Mouse (Mus musculus) midbrain, postnatal 0 days (tissue): Measurements from ENCODE around the gene Dip2b. TPM values are rescaled to one million over a fixed set of nuclear protein-coding genes. Genes with fewer than 3 reads are reported as not detected.
A peak's percentile ranks its signal among the peaks of the same experiment; 100 is the strongest.

ENCODE experiments used
- ATAC-seq: fragments of 200-750 bp; cut with Nextera tagmentation; 2 replicates; pipeline ENCODE4 v1.8.0; 2017; ENCODE audit warnings: moderate number of reproducible peaks, mild to moderate bottlenecking, moderate TSS enrichment, moderate library complexity; ENCODE audit not compliant: low FRiP score
- DNase-seq: peaks from one replicate; pipeline ENCODE4 v3.0.0-alpha.2; 2015; ENCODE audit warnings: low spot score
- H3K27ac ChIP-seq: fragments of 300-500 bp; sonication (generic); 2 replicates; pipeline ENCODE4 v1.5.1; 2014; ENCODE audit warnings: low read depth, mild to moderate bottlenecking, low read length, mixed read lengths
- H3K27me3 ChIP-seq: fragments of 300-500 bp; sonication (generic); 2 replicates; pipeline ENCODE4 v1.6.1; 2014; ENCODE audit warnings: low read length, control low read depth, mixed read lengths; ENCODE audit not compliant: insufficient read depth
- H3K36me3 ChIP-seq: fragments of 300-500 bp; sonication (generic); 2 replicates; pipeline ENCODE4 v1.6.1; 2014; ENCODE audit warnings: low read length, control low read depth, mixed read lengths; ENCODE audit not compliant: insufficient read depth
- H3K4me1 ChIP-seq: fragments of 300-500 bp; sonication (generic); 2 replicates; pipeline ENCODE4 v1.6.1; 2014; ENCODE audit warnings: mild to moderate bottlenecking, control low read depth, antibody characterized with exemption, low read length, mixed read lengths; ENCODE audit not compliant: insufficient read depth
- H3K4me2 ChIP-seq: fragments of 300-500 bp; sonication (generic); 2 replicates; pipeline ENCODE4 v1.6.1; 2014; ENCODE audit warnings: low read depth, mild to moderate bottlenecking, low read length, mixed read lengths; ENCODE audit not compliant: poor library complexity, severe bottlenecking
- H3K4me3 ChIP-seq: fragments of 300-500 bp; sonication (generic); 2 replicates; pipeline ENCODE4 v1.5.1; 2014; ENCODE audit warnings: low read depth, mild to moderate bottlenecking, low read length, moderate library complexity
- H3K9ac ChIP-seq: fragments of 300-500 bp; sonication (generic); replicated peaks from 2 replicates; pipeline ENCODE4 v1.6.1; 2014; ENCODE audit warnings: mild to moderate bottlenecking, low read length, moderate library complexity, mixed read lengths; ENCODE audit not compliant: poor library complexity, severe bottlenecking
- H3K9me3 ChIP-seq: fragments of 300-500 bp; sonication (generic); 2 replicates; pipeline ENCODE4 v1.6.1; 2016; ENCODE audit warnings: low read length, control low read depth
- CTCF ChIP-seq: IDR thresholded peaks from 2 replicates; pipeline ENCODE4 v1.5.1; 2016; ENCODE audit warnings: antibody characterized with exemption, mild to moderate bottlenecking
- WGBS: fragments of 180-500 bp; shearing (Covaris S2); extraction: QIAGEN DNeasy Blood & Tissue Kit; methylation state at CpG from one replicate; pipeline ENCODE4 v1.1.7; 2014; 5-methylcytosine and 5-hydroxymethylcytosine counted together
- polyA plus RNA-seq: library from polyadenylated mRNA; unstranded; fragments of >200 nt; fragmentation: Nextera tagmentation; extraction: Ambion mirVana; gene quantifications from 2 replicates; pipeline ENCODE4 v1.2.1, GENCODE M21; 2015
- total RNA-seq: library from RNA; depleted of rRNA; stranded (reverse); fragments of >200 nt; gene quantifications from 2 replicates; pipeline ENCODE4 v1.2.3, GENCODE M21; 2014

Gene Dip2b
- total and polyA plus RNA-seq, 2 experiments from 2014 or later, result 10.5 to 44.8 TPM

DNA sequence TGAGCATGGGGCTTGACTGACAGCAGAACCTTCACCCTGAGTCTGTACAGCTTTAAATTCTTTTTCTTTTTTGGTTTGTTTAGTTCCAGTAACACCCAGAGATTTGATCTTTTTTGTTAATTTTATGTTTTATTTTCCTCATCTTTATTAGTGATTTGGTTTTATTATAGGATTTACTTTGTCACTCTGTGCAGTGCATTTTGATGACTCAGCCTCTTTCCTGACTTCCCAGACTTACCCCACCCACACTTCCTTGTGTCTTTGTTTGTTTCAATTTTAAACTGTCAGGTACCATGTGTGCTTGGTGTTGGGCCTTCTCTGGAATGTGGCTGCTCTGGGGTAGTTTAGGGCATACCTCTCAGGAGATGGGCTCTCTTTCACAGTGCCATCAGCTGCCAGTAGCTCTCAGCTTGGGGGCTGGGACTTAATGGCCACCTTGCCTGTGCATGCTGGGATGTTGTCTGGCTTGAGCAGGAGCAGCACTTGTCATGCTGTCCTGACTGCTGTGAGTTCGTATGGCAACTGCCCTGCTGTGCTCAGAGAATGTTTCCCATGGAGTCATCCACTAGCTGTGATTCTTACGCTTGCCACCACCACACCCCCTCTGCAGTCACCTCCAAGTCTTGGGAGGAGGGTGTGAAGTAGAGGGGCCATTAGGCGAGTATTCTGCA is 125.1 kb downstream of the Dip2b start:
- TF ChIP-seq CTCF, result no peak
- Histone ChIP-seq H3K9ac (no peak overlapping the region), H3K36me3 (peaks cover 35% of the 10 kb centered on the region), H3K27ac (no peak overlapping the region), H3K9me3 (no peaks in the 10 kb centered on the region), H3K27me3 (no peaks in the 10 kb centered on the region), H3K4me2 (no peak overlapping the region), H3K4me3 (no peak overlapping the region), H3K4me1 (no peaks in the 10 kb centered on the region)
- no peak for DNase-seq
- 80% methylated on average over 3 of the region's 3 CpGs for WGBS
- ATAC-seq, result no peak

DNA sequence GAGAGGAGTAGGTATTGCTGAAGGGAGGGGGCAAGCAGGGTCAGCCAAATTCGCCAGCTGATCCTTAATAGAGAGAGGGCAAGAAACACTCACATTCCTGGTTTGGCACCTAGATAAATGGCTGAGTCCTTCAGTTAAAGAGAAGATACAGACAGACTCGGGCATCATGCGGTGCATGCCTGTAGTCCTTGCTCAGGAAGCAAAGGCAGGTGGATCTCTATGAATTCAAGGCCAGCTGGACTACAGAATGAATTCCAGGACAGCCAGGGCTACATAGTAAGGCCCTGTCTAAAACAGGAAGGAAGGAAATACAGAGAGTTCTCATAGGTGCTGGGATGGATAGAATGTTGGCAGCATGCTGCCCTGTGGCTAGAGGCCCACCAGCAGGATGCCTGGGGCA is 128.0 kb downstream of the Dip2b start:
- peaks cover 46% of the 10 kb centered on the region for H3K36me3 ChIP-seq
- no peaks in the 10 kb centered on the region for H3K4me1 ChIP-seq
- no peak for DNase-seq
- H3K9me3 ChIP-seq, result no peaks in the 10 kb centered on the region
- no peak overlapping the region for H3K4me3 ChIP-seq
- no peak for ATAC-seq
- H3K27ac ChIP-seq, result no peak overlapping the region
- no peaks in the 10 kb centered on the region for H3K27me3 ChIP-seq
- no peak overlapping the region for H3K4me2 ChIP-seq
- no peak overlapping the region for H3K9ac ChIP-seq
- no peak for TF ChIP-seq CTCF
- 91% methylated on average over 3 of the region's 3 CpGs for WGBS

DNA sequence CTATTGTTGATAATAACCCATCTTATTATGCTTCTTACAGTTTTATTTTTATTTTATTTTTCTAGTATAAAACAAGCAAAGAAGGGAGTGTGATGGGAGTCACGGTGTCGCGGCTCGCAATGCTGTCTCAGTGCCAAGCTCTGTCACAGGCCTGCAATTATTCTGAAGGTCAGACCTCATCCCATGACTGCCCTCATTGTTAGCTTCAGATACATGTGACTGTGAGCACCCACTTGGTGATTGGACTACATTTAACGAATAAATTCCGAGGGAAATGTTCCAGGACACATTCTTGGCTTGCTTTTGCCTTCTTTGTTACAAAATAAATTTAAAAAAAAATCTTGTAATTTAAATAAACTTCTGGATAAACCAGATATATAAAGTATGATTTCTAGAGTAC is 129.3 kb downstream of the Dip2b start:
- H3K4me1 ChIP-seq, result no peaks in the 10 kb centered on the region
- H3K9ac ChIP-seq, result no peak overlapping the region
- no peak overlapping the region for H3K4me3 ChIP-seq
- WGBS, result 74% methylated on average over 6 of the region's 6 CpGs
- peaks cover 49% of the 10 kb centered on the region for H3K36me3 ChIP-seq
- no peak overlapping the region for H3K4me2 ChIP-seq
- no peak overlapping the region for H3K27ac ChIP-seq
- no peak for TF ChIP-seq CTCF
- DNase-seq, result peak; percentile 51
- no peaks in the 10 kb centered on the region for H3K9me3 ChIP-seq
- H3K27me3 ChIP-seq, result no peaks in the 10 kb centered on the region
- no peak for ATAC-seq

DNA sequence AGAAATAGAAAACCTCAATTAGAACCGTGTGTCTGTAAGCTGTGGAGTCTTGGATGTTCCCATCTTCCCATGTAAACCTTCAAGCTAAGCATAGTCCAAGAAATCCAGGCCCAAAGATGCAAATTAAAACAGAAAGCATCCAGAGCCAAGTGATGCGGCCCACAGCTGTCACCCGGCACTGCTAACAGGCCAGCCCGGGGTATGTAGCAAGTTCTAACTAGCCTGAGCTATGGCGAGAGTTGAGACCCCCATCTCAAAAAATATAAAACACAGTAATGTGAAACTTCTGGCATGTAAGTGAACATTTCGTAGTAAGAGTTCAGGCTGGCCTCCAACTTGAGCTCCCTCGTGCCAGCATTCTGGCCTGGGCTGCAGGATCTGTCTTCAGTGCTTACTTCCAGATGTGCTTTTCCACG is 129.7 kb downstream of the Dip2b start:
- H3K4me1 ChIP-seq, result no peaks in the 10 kb centered on the region
- H3K4me2 ChIP-seq, result no peak overlapping the region
- H3K9me3 ChIP-seq, result no peaks in the 10 kb centered on the region
- H3K27ac ChIP-seq, result no peak overlapping the region
- DNase-seq (no peak), ATAC-seq (no peak)
- no peak overlapping the region for H3K9ac ChIP-seq
- H3K4me3 ChIP-seq, result no peak overlapping the region
- no peaks in the 10 kb centered on the region for H3K27me3 ChIP-seq
- TF ChIP-seq CTCF, result no peak
- H3K36me3 ChIP-seq, result peaks cover 53% of the 10 kb centered on the region
- WGBS, result 89% methylated on average over 8 of the region's 8 CpGs

DNA sequence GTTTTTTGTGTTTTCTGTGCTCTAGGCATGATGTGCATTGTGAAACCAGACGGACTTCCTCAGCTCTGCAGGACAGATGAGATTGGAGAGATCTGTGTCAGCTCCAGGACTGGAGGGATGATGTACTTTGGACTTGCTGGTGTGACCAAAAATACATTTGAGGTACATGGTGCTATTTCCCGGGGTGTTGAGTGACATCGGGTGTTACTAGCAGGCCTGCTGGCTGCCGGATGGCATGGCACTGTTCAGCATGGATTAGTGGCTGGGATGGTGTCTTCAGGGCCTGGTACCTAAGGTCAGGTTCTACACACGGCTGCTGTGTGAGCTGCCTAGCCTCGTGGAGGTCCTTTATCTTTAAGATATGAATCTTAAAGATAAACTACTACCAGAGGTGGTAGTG is 136.7 kb downstream of the Dip2b start:
- DNase-seq, result no peak
- H3K9me3 ChIP-seq, result no peaks in the 10 kb centered on the region
- ATAC-seq, result no peak
- H3K27me3 ChIP-seq, result no peaks in the 10 kb centered on the region
- 89% methylated on average over 6 of the region's 6 CpGs for WGBS
- H3K9ac ChIP-seq, result no peak overlapping the region
- no peak overlapping the region for H3K27ac ChIP-seq
- TF ChIP-seq CTCF, result no peak
- no peak overlapping the region for H3K4me3 ChIP-seq
- no peaks in the 10 kb centered on the region for H3K4me1 ChIP-seq
- H3K36me3 ChIP-seq, result peaks cover 74% of the 10 kb centered on the region
- no peak overlapping the region for H3K4me2 ChIP-seq

DNA sequence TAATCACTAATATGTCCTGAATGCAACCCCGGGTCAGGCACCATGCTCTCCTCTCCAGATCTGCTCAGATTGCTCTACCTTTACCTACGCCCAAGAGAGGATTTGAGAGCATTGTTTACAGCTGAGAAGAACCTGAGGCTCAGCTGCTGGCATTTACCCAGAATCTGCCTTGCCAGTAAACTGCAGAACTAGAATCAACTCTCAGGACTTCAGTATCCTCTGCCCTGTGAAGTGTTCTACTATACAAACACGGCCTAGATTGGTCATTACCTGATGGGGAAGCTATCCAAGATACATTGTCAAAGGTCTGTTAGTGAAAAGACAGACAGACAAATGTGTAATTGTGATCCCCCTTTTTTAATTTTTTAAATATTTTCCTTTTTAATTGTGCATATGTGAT is 138.7 kb downstream of the Dip2b start:
- WGBS, result 97% methylated on average over 3 of the region's 3 CpGs
- Histone ChIP-seq H3K4me2 (no peak overlapping the region), H3K27me3 (no peaks in the 10 kb centered on the region), H3K9ac (no peak overlapping the region), H3K27ac (no peak overlapping the region), H3K4me1 (no peaks in the 10 kb centered on the region), H3K4me3 (no peak overlapping the region), H3K36me3 (peaks cover 74% of the 10 kb centered on the region), H3K9me3 (no peaks in the 10 kb centered on the region)
- TF ChIP-seq CTCF, result no peak
- DNase-seq (no peak), ATAC-seq (no peak)
